Mouse (Mus musculus) hindlimb bud, embryonic 11.5 days (tissue): ENCODE measurements around the gene Hoxb6.

Experiments used
- DNase-seq: peaks from one replicate; pipeline ENCODE4 v3.0.0-alpha.2; 2012; ENCODE audit warnings: low read depth, low spot score; ENCODE audit errors: extremely low spot score

The Hoxb6 gene

GRCm38 (mm10) chr11:96299781-96300180 lies 7.5 kb downstream of the Hoxb6 start:
- no peak for DNase-seq

GRCm38 (mm10) chr11:96300354-96301063 lies 8.2 kb downstream of the Hoxb6 start:
- no peak for DNase-seq

GRCm38 (mm10) chr11:96301064-96301431 lies 8.8 kb downstream of the Hoxb6 start:
- DNase-seq: no peak

- DNase-seq: no peak
Measured at GRCm38 (mm10) chr11:96301837-96302236, 9.6 kb downstream of the Hoxb6 start.

- no peak for DNase-seq
Measured at GRCm38 (mm10) chr11:96302381-96303150, 10.3 kb downstream of the Hoxb6 start.

GRCm38 (mm10) chr11:96303151-96304099 lies 11.1 kb downstream of the Hoxb6 start, which contains the start of gene Hoxb5:
Hoxb5 (plus strand) TSS chr11:96303336.
- DNase-seq: no peak

- DNase-seq: no peak
Measured at GRCm38 (mm10) chr11:96304381-96305195, 12.3 kb downstream of the Hoxb6 start.

- no peak for DNase-seq
Measured at GRCm38 (mm10) chr11:96305505-96306182, 13.4 kb downstream of the Hoxb6 start.

GRCm38 (mm10) chr11:96306183-96306907 lies 14.1 kb downstream of the Hoxb6 start:
- DNase-seq: no peak

- DNase-seq: no peak
Measured at GRCm38 (mm10) chr11:96306908-96307269, 14.6 kb downstream of the Hoxb6 start.

- no peak for DNase-seq
Measured at GRCm38 (mm10) chr11:96308763-96309162, 16.5 kb downstream of the Hoxb6 start.

- DNase-seq: no peak
Measured at GRCm38 (mm10) chr11:96309288-96309687, 17.0 kb downstream of the Hoxb6 start.

GRCm38 (mm10) chr11:96310183-96310938 lies 18.1 kb downstream of the Hoxb6 start:
- no peak for DNase-seq

- DNase-seq: no peak
Measured at GRCm38 (mm10) chr11:96311097-96311496, 18.8 kb downstream of the Hoxb6 start.

- no peak for DNase-seq
Measured at GRCm38 (mm10) chr11:96311520-96312417, 19.5 kb downstream of the Hoxb6 start.

- no peak for DNase-seq
Measured at GRCm38 (mm10) chr11:96313134-96313533, 20.9 kb downstream of the Hoxb6 start.

- no peak for DNase-seq
Measured at GRCm38 (mm10) chr11:96313806-96314428, 21.6 kb downstream of the Hoxb6 start.
